8 mouse cellular contexts compared by ENCODE assay signal in the genomic region with DNA sequence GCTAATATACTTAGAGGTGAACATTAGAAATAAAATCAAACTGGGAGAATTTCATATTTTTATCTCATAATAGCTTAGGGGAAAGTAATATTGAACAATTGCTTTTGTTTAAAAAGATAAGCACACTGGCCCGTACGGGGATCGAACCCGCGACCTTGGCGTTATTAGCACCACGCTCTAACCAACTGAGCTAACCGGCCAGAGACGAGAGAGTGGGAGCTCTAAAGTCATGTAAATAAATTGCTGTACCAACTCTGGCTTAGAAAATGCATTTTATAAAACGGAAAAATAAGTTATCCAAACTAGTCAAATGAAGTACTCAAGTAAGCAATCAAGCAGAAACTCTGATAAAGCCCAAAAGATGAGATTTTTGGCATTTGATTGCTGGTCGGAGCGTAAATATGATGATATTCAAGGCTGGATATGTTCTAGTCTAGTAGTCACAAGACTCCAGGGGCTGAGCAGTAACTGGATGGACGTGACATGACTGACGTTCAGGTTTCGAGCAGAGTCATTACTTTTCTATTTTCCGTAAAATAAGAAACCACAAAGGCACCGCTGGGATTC. TPM values are rescaled to one million over a fixed set of nuclear protein-coding genes. Genes with fewer than 3 reads are reported as not detected.
DNase-seq lines count a peak whose midpoint lies in the region; ATAC-seq and TF ChIP-seq lines count a peak whose summit lies in the region.

No protein-coding gene starts in this region.

- peak overlapping the region; percentile 73 for H3K4me2 ChIP-seq in embryonic facial prominence, embryonic 15.5 days (replicated peaks)
- peak overlapping the region; percentile 90 for H3K4me2 ChIP-seq in heart, postnatal 0 days (ENCODE audit: low read depth, low read length)

- H3ac ChIP-seq in C2C12 (ENCODE audit: control insufficient read depth, insufficient read length, low read depth): peak overlapping the region; percentile 15

- H3K4me1 ChIP-seq in embryonic facial prominence, embryonic 15.5 days: peaks cover 44% of the 10 kb centered on the region
- H3K4me1 ChIP-seq in heart, postnatal 0 days (ENCODE audit: control insufficient read depth, insufficient read depth): peaks cover 44% of the 10 kb centered on the region

- peak; percentile 74 for DNase-seq in adrenal gland, postnatal 14 days
- DNase-seq in heart, postnatal 0 days (ENCODE audit: low spot score): no peak
- DNase-seq in kidney, postnatal 36 days: peak; percentile 81 to 89
- peak; percentile 77 to 81 for DNase-seq in lung, adult 18-20 months
- peak; percentile 89 for DNase-seq in retina, embryonic 14.5 days (ENCODE audit: low spot score)
- peak; percentile 81 for DNase-seq in thymus, postnatal 4 days

- peak overlapping the region; percentile 90 for H3K27ac ChIP-seq in embryonic facial prominence, embryonic 15.5 days (replicated peaks)
- peak overlapping the region; percentile 93 for H3K27ac ChIP-seq in heart, postnatal 0 days (ENCODE audit: low read depth)

- ATAC-seq in embryonic facial prominence, embryonic 15.5 days (ENCODE audit: insufficient number of reproducible peaks, low FRiP score, low TSS enrichment, low read depth): no peak
- ATAC-seq in heart, postnatal 0 days (ENCODE audit: insufficient read depth, low read depth): no peak

- peak overlapping the region; percentile 2 for H3K4me3 ChIP-seq in C2C12 (ENCODE audit: insufficient read depth, poor library complexity, severe bottlenecking)
- H3K4me3 ChIP-seq in embryonic facial prominence, embryonic 15.5 days (replicated peaks): peak overlapping the region; percentile 72
- peak overlapping the region; percentile 89 for H3K4me3 ChIP-seq in heart, postnatal 0 days (ENCODE audit: low read depth, low read length)

- no peaks in the 10 kb centered on the region for H3K9me3 ChIP-seq in embryonic facial prominence, embryonic 15.5 days (replicated peaks)
- no peaks in the 10 kb centered on the region for H3K9me3 ChIP-seq in heart, postnatal 0 days (replicated peaks; ENCODE audit: control insufficient read depth, low read length)

- no peak overlapping the region for H3K9ac ChIP-seq in embryonic facial prominence, embryonic 15.5 days
- no peak overlapping the region for H3K9ac ChIP-seq in heart, postnatal 0 days (replicated peaks; ENCODE audit: low read depth, low read length)

- no peaks in the 10 kb centered on the region for H3K27me3 ChIP-seq in C2C12 (ENCODE audit: control insufficient read depth, insufficient read depth, insufficient read length)
- H3K27me3 ChIP-seq in embryonic facial prominence, embryonic 15.5 days: no peaks in the 10 kb centered on the region
- no peaks in the 10 kb centered on the region for H3K27me3 ChIP-seq in heart, postnatal 0 days (ENCODE audit: control insufficient read depth, insufficient read depth, low read length)

- no peaks in the 10 kb centered on the region for H3K79me3 ChIP-seq in C2C12 (ENCODE audit: low read depth)

- TF ChIP-seq CTCF in C2C12 (IDR thresholded peaks at IDR 0.05; ENCODE audit: control insufficient read depth, insufficient read depth, insufficient read length): no peak
- no peak for TF ChIP-seq CTCF in heart, postnatal 0 days (IDR thresholded peaks at IDR 0.05; ENCODE audit: low read depth)

- no peak for TF ChIP-seq EP300 in heart, postnatal 0 days (IDR thresholded peaks at IDR 0.05; ENCODE audit: low read depth)

- peaks cover 9% of the 10 kb centered on the region for H3K79me2 ChIP-seq in C2C12 (ENCODE audit: control insufficient read depth, insufficient read depth)

- under 1% methylated on average over 17 of the region's 17 CpGs for WGBS in embryonic facial prominence, embryonic 15.5 days
- WGBS in heart, postnatal 0 days: 1% methylated on average over 17 of the region's 17 CpGs

- H3K36me3 ChIP-seq in C2C12 (ENCODE audit: control insufficient read depth, insufficient read depth): no peaks in the 10 kb centered on the region
- H3K36me3 ChIP-seq in embryonic facial prominence, embryonic 15.5 days: no peaks in the 10 kb centered on the region
- H3K36me3 ChIP-seq in heart, postnatal 0 days (replicated peaks; ENCODE audit: control insufficient read depth, insufficient read depth, low read length): no peaks in the 10 kb centered on the region

TF ChIP-seq in C2C12, 6 proteins besides CTCF, POLR2A, EP300 and RAD21:
- TF ChIP-seq CEBPB (IDR thresholded peaks at IDR 0.05; ENCODE audit: low read depth): peak; percentile 20
- no peak for TF ChIP-seq USF1 (IDR thresholded peaks at IDR 0.05; ENCODE audit: low read depth)

RNA-seq across cellular contexts. Expression of gene Borcs6, which starts 2.8 kb away (rescaled TPM):
- 14.3 TPM for polyA plus RNA-seq in C2C12 (2012; fragmentation: generic; extraction: Trizol)
- total RNA-seq in adrenal gland, postnatal 14 days (2021): 19.2 and 20.6 TPM in 2 replicates
- polyA plus RNA-seq in embryonic facial prominence, embryonic 15.5 days (2015; fragmentation: Nextera tagmentation; extraction: Ambion mirVana): 14.9 and 15.7 TPM in 2 replicates
- total RNA-seq in heart, postnatal 0 days (2014; rRNA removed; ENCODE audit: low replicate concordance): 21.3 and 24.1 TPM in 2 replicates
- polyA plus RNA-seq in heart, postnatal 0 days (2015; fragmentation: Nextera tagmentation; extraction: Ambion mirVana): 12.1 and 13.0 TPM in 2 replicates

RNA-seq across cellular contexts. Expression of gene Tmem107, which starts 8.3 kb away (rescaled TPM):
- polyA plus RNA-seq in C2C12 (2012; fragmentation: generic; extraction: Trizol): 41.9 TPM
- total RNA-seq in adrenal gland, postnatal 14 days (2021): 12.0 and 12.3 TPM in 2 replicates
- 102 and 137 TPM in 2 replicates for polyA plus RNA-seq in embryonic facial prominence, embryonic 15.5 days (2015; fragmentation: Nextera tagmentation; extraction: Ambion mirVana)
- 10.9 and 25.5 TPM in 2 replicates for total RNA-seq in heart, postnatal 0 days (2014; rRNA removed; ENCODE audit: low replicate concordance)
- polyA plus RNA-seq in heart, postnatal 0 days (2015; fragmentation: Nextera tagmentation; extraction: Ambion mirVana): 18.3 and 24.3 TPM in 2 replicates

RNA-seq across cellular contexts. Expression of gene Aurkb, which starts 16.8 kb away (rescaled TPM):
- 76.6 TPM for polyA plus RNA-seq in C2C12 (2012; fragmentation: generic; extraction: Trizol)
- 17.1 and 18.8 TPM in 2 replicates for total RNA-seq in adrenal gland, postnatal 14 days (2021)
- polyA plus RNA-seq in embryonic facial prominence, embryonic 15.5 days (2015; fragmentation: Nextera tagmentation; extraction: Ambion mirVana): 122 and 123 TPM in 2 replicates
- total RNA-seq in heart, postnatal 0 days (2014; rRNA removed; ENCODE audit: low replicate concordance): 21.4 and 54.6 TPM in 2 replicates
- polyA plus RNA-seq in heart, postnatal 0 days (2015; fragmentation: Nextera tagmentation; extraction: Ambion mirVana): 19.5 and 19.9 TPM in 2 replicates

RNA-seq across cellular contexts. Expression of gene Vamp2, which starts 26.0 kb away (rescaled TPM):
- 20.9 TPM for polyA plus RNA-seq in C2C12 (2012; fragmentation: generic; extraction: Trizol)
- total RNA-seq in adrenal gland, postnatal 14 days (2021): 111 and 139 TPM in 2 replicates
- polyA plus RNA-seq in embryonic facial prominence, embryonic 15.5 days (2015; fragmentation: Nextera tagmentation; extraction: Ambion mirVana): 111 and 149 TPM in 2 replicates
- total RNA-seq in heart, postnatal 0 days (2014; rRNA removed; ENCODE audit: low replicate concordance): 25.2 and 27.9 TPM in 2 replicates
- 59.2 and 62.1 TPM in 2 replicates for polyA plus RNA-seq in heart, postnatal 0 days (2015; fragmentation: Nextera tagmentation; extraction: Ambion mirVana)

RNA-seq across cellular contexts. Expression of gene Per1, which starts 32.7 kb away (rescaled TPM):
- 4.5 TPM for polyA plus RNA-seq in C2C12 (2012; fragmentation: generic; extraction: Trizol)
- 116 and 118 TPM in 2 replicates for total RNA-seq in adrenal gland, postnatal 14 days (2021)
- 29.6 and 34.4 TPM in 2 replicates for polyA plus RNA-seq in embryonic facial prominence, embryonic 15.5 days (2015; fragmentation: Nextera tagmentation; extraction: Ambion mirVana)
- total RNA-seq in heart, postnatal 0 days (2014; rRNA removed; ENCODE audit: low replicate concordance): 76.8 and 93.5 TPM in 2 replicates
- polyA plus RNA-seq in heart, postnatal 0 days (2015; fragmentation: Nextera tagmentation; extraction: Ambion mirVana): 8.1 and 9.7 TPM in 2 replicates

Comparison
In these comparisons a context has a peak if more than half of its experiments do, and no peak if none do; other contexts are left out.
1. H3K4me3 ChIP-seq: peak in every context shown above with its lines; median percentile 89 in heart, postnatal 0 days; 72 in embryonic facial prominence, embryonic 15.5 days; 2 in C2C12.